Mouse (Mus musculus) bone marrow, adult 2 months (tissue): ENCODE results near the gene Spata21.
"Not testable (repeated sequence)": the region's sequence is repeated elsewhere in the genome, so short reads cannot be mapped to it uniquely, and the experiment has no call there.

ENCODE experiments used
- CTCF ChIP-seq: fragments of 200-500 bp; IDR thresholded peaks from 2 replicates; pipeline ENCODE4 v1.5.1; 2011; ENCODE audit warnings: low read length, control low read depth; ENCODE audit not compliant: control insufficient read depth, insufficient read depth
- POLR2A ChIP-seq: fragments of 200-500 bp; IDR thresholded peaks from 2 replicates; pipeline ENCODE4 v1.6.1; 2011; ENCODE audit warnings: low read depth, mild to moderate bottlenecking, control low read depth, low read length, borderline replicate concordance; ENCODE audit not compliant: control insufficient read depth

DNA sequence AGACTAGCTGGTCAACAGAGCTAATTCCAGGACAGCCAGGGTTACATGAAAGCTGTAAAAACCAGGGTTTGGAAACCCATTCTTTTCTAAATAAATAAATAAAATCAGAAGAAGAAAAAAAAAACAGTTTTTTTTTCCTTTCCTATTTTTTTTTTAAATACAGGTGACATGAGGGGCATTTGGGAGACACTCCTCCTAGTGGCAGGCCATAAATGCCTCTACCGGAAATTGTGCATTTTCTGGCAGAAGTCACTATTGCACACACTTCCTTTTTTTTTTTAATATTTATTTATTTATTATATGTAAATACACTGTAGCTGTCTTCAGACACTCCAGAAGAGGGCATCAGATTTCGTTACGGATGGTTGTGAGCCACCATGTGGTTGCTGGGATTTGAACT is 49.6 kb downstream of the Spata21 start:
- not testable (repeated sequence) for TF ChIP-seq CTCF, POLR2A
